Comparison of ENCODE assay signal across 9 mouse cellular contexts in the genomic region with DNA sequence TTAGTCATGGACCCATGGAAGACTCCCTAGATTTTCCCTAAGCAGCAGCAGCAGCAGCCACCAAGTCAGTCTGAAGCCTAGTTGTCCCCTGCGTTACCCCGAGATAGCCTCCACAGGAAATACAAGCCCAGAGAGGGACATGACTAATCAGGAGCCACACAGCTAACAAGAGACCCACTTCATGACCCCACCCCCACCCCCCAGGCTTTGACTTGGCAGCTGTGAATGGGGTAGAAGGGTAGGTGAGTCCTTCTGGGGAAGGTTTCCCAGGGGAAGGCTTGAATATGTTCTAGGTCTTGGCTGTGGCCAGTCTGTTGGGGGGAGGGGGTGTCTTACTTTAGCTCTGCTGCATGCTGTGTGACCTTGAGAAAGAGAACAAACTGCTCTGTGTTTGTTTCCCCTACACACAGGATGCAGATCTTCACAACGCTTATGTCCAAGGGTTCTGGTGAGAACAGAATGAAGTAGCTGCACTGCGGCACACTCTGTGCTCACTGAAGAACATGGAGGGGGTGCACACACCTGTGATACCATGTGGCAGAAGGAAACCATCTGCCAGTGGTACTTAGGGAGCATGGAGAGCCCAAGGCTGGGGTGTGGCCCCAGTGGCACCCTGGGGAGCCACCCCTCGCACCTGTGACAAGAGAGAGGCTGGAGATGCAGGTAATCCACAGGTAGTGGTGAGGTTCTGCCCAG.
DNase-seq lines count a peak whose midpoint lies in the region; ATAC-seq and TF ChIP-seq lines count a peak whose summit lies in the region.
"Had no signal": no experiment of that assay in that cellular context is flagged by ENCODE, and none has a peak within 500 bp of the region (broad histone marks: within the 10 kb centered on the region; RNA-seq: fewer than 3 reads in every experiment).

No protein-coding gene starts in this region.

- no peaks in the 10 kb centered on the region for H3K9me3 ChIP-seq in hindbrain, embryonic 10.5 days
- no peaks in the 10 kb centered on the region for H3K9me3 ChIP-seq in hindbrain, embryonic 16.5 days (ENCODE audit: control insufficient read depth, low read length)
- no peaks in the 10 kb centered on the region for H3K9me3 ChIP-seq in limb, embryonic 12.5 days

- no peak for TF ChIP-seq CTCF in spleen, adult 2 months (IDR thresholded peaks at IDR 0.05; ENCODE audit: extremely low read depth, insufficient read depth, insufficient read length, insufficient replicate concordance)

- ATAC-seq in hindbrain, embryonic 16.5 days, result no peak
- no peak for ATAC-seq in limb, embryonic 12.5 days (ENCODE audit: insufficient number of reproducible peaks, insufficient read depth, low FRiP score, low TSS enrichment, low read depth)

- H3K27me3 ChIP-seq in hindbrain, embryonic 10.5 days (ENCODE audit: insufficient read depth, poor library complexity, severe bottlenecking), result peaks cover 38% of the 10 kb centered on the region
- H3K27me3 ChIP-seq in hindbrain, embryonic 16.5 days (replicated peaks; ENCODE audit: control insufficient read depth, insufficient read depth, low read length), result no peaks in the 10 kb centered on the region
- H3K27me3 ChIP-seq in spleen, adult 2 months (ENCODE audit: control insufficient read depth, insufficient read depth, low read length), result no peaks in the 10 kb centered on the region
- peaks cover 36% of the 10 kb centered on the region for H3K27me3 ChIP-seq in limb, embryonic 12.5 days

- H3K9ac ChIP-seq in hindbrain, embryonic 16.5 days (ENCODE audit: low read depth, low read length), result no peak overlapping the region
- H3K9ac ChIP-seq in limb, embryonic 12.5 days (replicated peaks), result no peak overlapping the region

- H3K4me1 ChIP-seq in hindbrain, embryonic 10.5 days (replicated peaks), result peaks cover 93% of the 10 kb centered on the region
- H3K4me1 ChIP-seq in hindbrain, embryonic 16.5 days (ENCODE audit: control insufficient read depth, insufficient read depth, low read depth, low read length), result peaks cover 25% of the 10 kb centered on the region
- H3K4me1 ChIP-seq in spleen, adult 2 months (ENCODE audit: control insufficient read depth, insufficient read depth, insufficient read length), result peaks cover 25% of the 10 kb centered on the region; the same call in 1 of the 2 replicates
- peaks cover 49% of the 10 kb centered on the region for H3K4me1 ChIP-seq in limb, embryonic 12.5 days (replicated peaks)

- no peak for DNase-seq in hindbrain, embryonic 10.5 days (ENCODE audit: low spot score)
- no peak for DNase-seq in spleen, adult 2 months (ENCODE audit: low read depth in 1 of 2, low spot score in 2 of 2)
- no peak for DNase-seq in spleen, adult 18-20 months
- no peak for DNase-seq in cerebellum, adult 11 months
- DNase-seq in kidney, postnatal 10 days, result no peak
- DNase-seq: layer of hippocampus, postnatal 36 days had no signal

- H3K27ac ChIP-seq in hindbrain, embryonic 10.5 days, result peak overlapping the region; percentile 94
- H3K27ac ChIP-seq in hindbrain, embryonic 16.5 days (ENCODE audit: low read depth, low read length), result no peak overlapping the region
- H3K27ac ChIP-seq in spleen, adult 2 months (ENCODE audit: insufficient read depth, low read length), result peak overlapping the region; percentile 95
- H3K27ac ChIP-seq in limb, embryonic 12.5 days, result 0 out of 2 replicates have a peak overlapping the region, but pooled peaks have one; percentile 45
- H3K27ac ChIP-seq: macrophage had no signal

- TF ChIP-seq POLR2A in spleen, adult 2 months (IDR thresholded peaks at IDR 0.05; ENCODE audit: low read depth, low read length), result no peak

- WGBS in hindbrain, embryonic 10.5 days, result 60% methylated on average over 5 of the region's 5 CpGs
- 59% methylated on average over 5 of the region's 5 CpGs for WGBS in hindbrain, embryonic 16.5 days
- 14% methylated on average over 5 of the region's 5 CpGs for WGBS in spleen, adult 2 months
- 77% methylated on average over 5 of the region's 5 CpGs for WGBS in limb, embryonic 12.5 days

- H3K4me3 ChIP-seq in hindbrain, embryonic 10.5 days, result peak overlapping the region; percentile 48
- no peak overlapping the region for H3K4me3 ChIP-seq in hindbrain, embryonic 16.5 days (ENCODE audit: low read length)
- peak overlapping the region; percentile 77; the same call in 1 of the 2 replicates for H3K4me3 ChIP-seq in spleen, adult 2 months (ENCODE audit: extremely low read depth, insufficient read depth, insufficient read length)
- H3K4me3 ChIP-seq in limb, embryonic 12.5 days (replicated peaks), result no peak overlapping the region

- no peaks in the 10 kb centered on the region for H3K36me3 ChIP-seq in hindbrain, embryonic 10.5 days
- H3K36me3 ChIP-seq in hindbrain, embryonic 16.5 days (ENCODE audit: control insufficient read depth, insufficient read depth, low read length), result no peaks in the 10 kb centered on the region
- H3K36me3 ChIP-seq in spleen, adult 2 months (ENCODE audit: control insufficient read depth, insufficient read depth, low read length), result no peaks in the 10 kb centered on the region
- H3K36me3 ChIP-seq in limb, embryonic 12.5 days, result no peaks in the 10 kb centered on the region

- H3K4me2 ChIP-seq in hindbrain, embryonic 16.5 days (ENCODE audit: low read length), result no peak overlapping the region
- no peak overlapping the region for H3K4me2 ChIP-seq in limb, embryonic 12.5 days

Comparison
In these comparisons a context has a peak if more than half of its experiments do, and no peak if none do; other contexts are left out.
1. H3K4me3 ChIP-seq: peak in hindbrain, embryonic 10.5 days (single experiment) and spleen, adult 2 months (single experiment); none in hindbrain, embryonic 16.5 days (single experiment) and limb, embryonic 12.5 days (single experiment).